In genomic region chr7:25395558-25396521, GRCm38 (mm10) we compare ENCODE assay signal across 8 mouse cellular contexts. TPM values are rescaled to one million over a fixed set of nuclear protein-coding genes. Genes with fewer than 3 reads are reported as not detected.
DNase-seq lines count a peak whose midpoint lies in the region; ATAC-seq lines count a peak whose summit lies in the region.

No protein-coding gene starts in this region.

- H3K27ac ChIP-seq in hindbrain, embryonic 13.5 days = peak overlapping the region; percentile 81

- peak; percentile 97 for ATAC-seq in hindbrain, embryonic 13.5 days (ENCODE audit: low FRiP score)

- 6% methylated on average over 52 of the region's 52 CpGs for WGBS in hindbrain, embryonic 13.5 days

- peak overlapping the region; percentile 81 for H3K4me2 ChIP-seq in hindbrain, embryonic 13.5 days

- H3K27me3 ChIP-seq in hindbrain, embryonic 13.5 days = no peaks in the 10 kb centered on the region

- peak; percentile 97 for DNase-seq in NIH3T3 (ENCODE audit: low read depth)
- peak; percentile 99 to 100 for DNase-seq in cerebellum, postnatal 10 days
- DNase-seq in frontal cortex, postnatal 10 days (ENCODE audit: low spot score in 2 of 2) = peak; percentile 96 to 97
- peak; percentile 93 to 98 for DNase-seq in layer of hippocampus, postnatal 25 days (ENCODE audit: extremely low spot score in 1 of 2, low spot score in 1 of 2)
- peak; percentile 97 for DNase-seq in lung, postnatal 25 days (ENCODE audit: low spot score)
- DNase-seq in retina, embryonic 14.5 days (ENCODE audit: low spot score) = peak; percentile 91
- DNase-seq in thymus, postnatal 4 days = peak; percentile 97

- peak overlapping the region; percentile 58 for H3K4me3 ChIP-seq in hindbrain, embryonic 13.5 days

- no peaks in the 10 kb centered on the region for H3K36me3 ChIP-seq in hindbrain, embryonic 13.5 days

- H3K4me1 ChIP-seq in hindbrain, embryonic 13.5 days (replicated peaks) = peaks cover 35% of the 10 kb centered on the region

- H3K9ac ChIP-seq in hindbrain, embryonic 13.5 days = peak overlapping the region; percentile 82

- H3K9me3 ChIP-seq in hindbrain, embryonic 13.5 days = no peaks in the 10 kb centered on the region

RNA-seq across cellular contexts. Expression of gene Lipe, which starts 2.7 kb away (rescaled TPM):
- polyA plus RNA-seq in hindbrain, embryonic 13.5 days (2015; fragmentation: Nextera tagmentation; extraction: Ambion mirVana) = 9.8 and 10.6 TPM in 2 replicates
- total RNA-seq in layer of hippocampus, postnatal 25 days (2021) = 1 to 10 TPM; 7.0 to 7.8 TPM

RNA-seq across cellular contexts. Expression of gene Cxcl17, which starts 16.8 kb away (rescaled TPM):
- 0.23 and 0.82 TPM in 2 replicates for polyA plus RNA-seq in hindbrain, embryonic 13.5 days (2015; fragmentation: Nextera tagmentation; extraction: Ambion mirVana)
- not detected for total RNA-seq in layer of hippocampus, postnatal 25 days (2021)

RNA-seq across cellular contexts. Expression of gene Cnfn, which starts 26.3 kb away (rescaled TPM):
- not detected in 2 replicates for polyA plus RNA-seq in hindbrain, embryonic 13.5 days (2015; fragmentation: Nextera tagmentation; extraction: Ambion mirVana)
- total RNA-seq in layer of hippocampus, postnatal 25 days (2021) = not detected

Comparison
In these comparisons a context has a peak if more than half of its experiments do, and no peak if none do; other contexts are left out.
1. Peak in every context shown above with its lines: DNase-seq, ATAC-seq, H3K4me3 ChIP-seq and H3K27ac ChIP-seq.